Mouse (Mus musculus) neural tube, embryonic 12.5 days (tissue): Measurements from ENCODE around the gene Alox12e. TPM values are rescaled to one million over a fixed set of nuclear protein-coding genes. Genes with fewer than 3 reads are reported as not detected.
"Not testable (repeated sequence)": the region's sequence is repeated elsewhere in the genome, so short reads cannot be mapped to it uniquely, and the experiment has no call there.

Experiments used
- ATAC-seq: fragments of 200-750 bp; cut with Nextera tagmentation; 2 replicates; pipeline ENCODE4 v1.8.0; 2017; ENCODE audit warnings: low read depth, mild to moderate bottlenecking, moderate TSS enrichment, moderate library complexity; ENCODE audit not compliant: low FRiP score
- H3K27ac ChIP-seq: fragments of 300-500 bp; sonication (generic); 2 replicates; pipeline ENCODE4 v1.5.1; 2016
- H3K27me3 ChIP-seq: fragments of 300-500 bp; sonication (generic); replicated peaks from 2 replicates; pipeline ENCODE4 v1.6.1; 2016; ENCODE audit warnings: mild to moderate bottlenecking
- H3K36me3 ChIP-seq: fragments of 300-500 bp; sonication (generic); 2 replicates; pipeline ENCODE4 v1.6.1; 2016; ENCODE audit warnings: mild to moderate bottlenecking
- H3K4me1 ChIP-seq: fragments of 300-500 bp; sonication (generic); 2 replicates; pipeline ENCODE4 v1.6.1; 2016
- H3K4me2 ChIP-seq: fragments of 300-500 bp; sonication (generic); replicated peaks from 2 replicates; pipeline ENCODE4 v1.6.1; 2016; ENCODE audit warnings: mild to moderate bottlenecking
- H3K4me3 ChIP-seq: fragments of 300-500 bp; sonication (generic); 2 replicates; pipeline ENCODE4 v1.5.1; 2016
- H3K9ac ChIP-seq: fragments of 300-500 bp; sonication (generic); 2 replicates; pipeline ENCODE4 v1.6.1; 2016; ENCODE audit warnings: mild to moderate bottlenecking
- H3K9me3 ChIP-seq: fragments of 300-500 bp; sonication (generic); 2 replicates; pipeline ENCODE4 v1.6.1; 2016; ENCODE audit warnings: mild to moderate bottlenecking
- WGBS: fragments of 180-500 bp; shearing (Covaris S2); methylation state at CpG from one replicate; pipeline ENCODE4 v1.1.7; 2016; 5-methylcytosine and 5-hydroxymethylcytosine counted together
- polyA plus RNA-seq: library from polyadenylated mRNA; unstranded; fragments of >200 nt; fragmentation: Nextera tagmentation; extraction: Ambion mirVana; gene quantifications from 2 replicates; pipeline ENCODE4 v1.2.1, GENCODE M21; 2016

Gene Alox12e
- polyA plus RNA-seq, result not detected in 2 replicates

GRCm38 (mm10) chr11:70322528-70322927 is at the start of gene Alox12e:
Gene Alox12e, minus strand, starts transcription at chr11:70322628.
- no peak within 1 kb of the TSS for H3K9ac ChIP-seq
- H3K27ac ChIP-seq, result no peak within 1 kb of the TSS
- ATAC-seq, result no peak
- H3K36me3 ChIP-seq, result no peaks in the 10 kb centered on the region
- H3K27me3 ChIP-seq, result peaks cover 38% of the 10 kb centered on the region
- H3K4me3 ChIP-seq, result no peak within 1 kb of the TSS
- peaks cover 5% of the 10 kb centered on the region; the same call in 1 of the 2 replicates for H3K4me1 ChIP-seq
- peak within 1 kb of the TSS; percentile 35 for H3K4me2 ChIP-seq
- WGBS, result 27% methylated on average over 7 of the region's 7 CpGs
- no peaks in the 10 kb centered on the region for H3K9me3 ChIP-seq

DNA sequence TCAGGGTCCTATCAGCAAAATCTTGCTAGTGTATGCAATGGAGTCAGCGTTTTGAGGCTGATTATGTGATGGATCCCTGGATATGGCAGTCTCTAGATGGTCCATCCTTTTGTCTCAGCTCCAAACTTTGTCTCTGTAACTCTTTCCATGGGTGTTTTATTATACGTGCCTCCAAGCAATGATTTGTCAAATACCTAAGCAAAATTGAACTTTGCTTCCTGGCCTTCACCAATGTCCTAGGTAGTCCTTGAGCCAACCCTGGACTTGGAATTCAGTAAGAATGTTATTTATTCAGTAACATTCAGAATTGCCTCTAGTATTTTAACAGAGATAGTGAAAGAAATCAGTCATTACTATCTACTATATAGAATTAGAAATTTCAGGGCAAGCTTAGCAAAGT is 46.2 kb upstream of the Alox12e start:
- not testable (repeated sequence) for ATAC-seq, H3K27ac ChIP-seq, H3K9ac ChIP-seq, H3K4me2 ChIP-seq, H3K27me3 ChIP-seq, H3K4me3 ChIP-seq, H3K36me3 ChIP-seq, H3K4me1 ChIP-seq, H3K9me3 ChIP-seq
- 80% methylated on average over 2 of the region's 2 CpGs for WGBS

- ATAC-seq, H3K27ac ChIP-seq, H3K4me3 ChIP-seq, H3K4me1 ChIP-seq, H3K9ac ChIP-seq, H3K4me2 ChIP-seq, H3K9me3 ChIP-seq, H3K36me3 ChIP-seq, H3K27me3 ChIP-seq: not testable (repeated sequence)
- 91% methylated on average over 6 of the region's 6 CpGs for WGBS
Observed at GRCm38 (mm10) chr11:70367701-70368100, 45.3 kb upstream of the Alox12e start.

DNA sequence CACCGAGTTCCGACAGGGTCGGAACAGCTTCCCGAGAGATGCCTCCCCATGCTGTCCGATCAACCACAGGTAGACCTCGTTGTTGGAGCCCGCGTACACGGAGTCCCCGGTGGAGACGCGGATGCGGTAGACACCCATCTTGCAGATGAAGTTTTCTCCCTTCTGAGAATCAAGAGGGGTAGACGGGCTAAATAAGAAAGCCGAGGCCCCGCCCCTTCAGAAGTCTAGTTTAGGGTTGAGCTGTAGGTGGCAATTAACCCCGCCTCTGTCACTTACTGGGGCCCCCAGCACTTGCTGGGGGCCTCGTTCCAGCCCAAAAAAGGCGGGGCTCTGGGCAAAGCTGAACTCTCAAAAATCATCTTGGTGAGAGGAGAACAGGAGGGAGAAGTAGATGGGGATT is 29.4 kb upstream of the Alox12e start, which contains the start of gene Alox15:
Gene Alox15, minus strand, starts transcription at position 164 of the 400 bp plus-strand sequence.
- ATAC-seq, result no peak
- Histone ChIP-seq H3K36me3 (no peaks in the 10 kb centered on the region), H3K9ac (no peak within 1 kb of the TSS), H3K4me3 (0 out of 2 replicates have a peak within 1 kb of the TSS, but pooled peaks have one; percentile 11), H3K27me3 (peaks cover 44% of the 10 kb centered on the region), H3K4me2 (peak within 1 kb of the TSS; percentile 58), H3K9me3 (no peaks in the 10 kb centered on the region), H3K27ac (no peak within 1 kb of the TSS), H3K4me1 (peaks cover 13% of the 10 kb centered on the region)
- WGBS, result under 1% methylated on average over 19 of the region's 19 CpGs

- WGBS, result 78% methylated on average over 9 of the region's 9 CpGs
- Histone ChIP-seq H3K4me1 (peaks cover 13% of the 10 kb centered on the region), H3K36me3 (no peaks in the 10 kb centered on the region), H3K4me2 (no peak overlapping the region), H3K9ac (no peak overlapping the region), H3K4me3 (no peak overlapping the region), H3K27me3 (peaks cover 42% of the 10 kb centered on the region), H3K9me3 (no peaks in the 10 kb centered on the region), H3K27ac (no peak overlapping the region)
- no peak for ATAC-seq
Observed at GRCm38 (mm10) chr11:70348630-70349029, 26.2 kb upstream of the Alox12e start.

- H3K4me1 ChIP-seq, result peaks cover 13% of the 10 kb centered on the region
- H3K27me3 ChIP-seq, result peaks cover 35% of the 10 kb centered on the region
- WGBS, result 83% methylated on average over 10 of the region's 10 CpGs
- H3K4me2 ChIP-seq, result no peak overlapping the region
- no peaks in the 10 kb centered on the region for H3K36me3 ChIP-seq
- H3K9ac ChIP-seq, result no peak overlapping the region
- H3K27ac ChIP-seq, result no peak overlapping the region
- H3K4me3 ChIP-seq, result no peak overlapping the region
- no peak for ATAC-seq
- no peaks in the 10 kb centered on the region for H3K9me3 ChIP-seq
Observed at GRCm38 (mm10) chr11:70347861-70348260, 25.4 kb upstream of the Alox12e start.

- H3K36me3 ChIP-seq, result no peaks in the 10 kb centered on the region
- no peak overlapping the region for H3K4me3 ChIP-seq
- no peaks in the 10 kb centered on the region for H3K4me1 ChIP-seq
- no peak overlapping the region for H3K27ac ChIP-seq
- WGBS, result 93% methylated on average over 8 of the region's 8 CpGs
- no peaks in the 10 kb centered on the region for H3K9me3 ChIP-seq
- no peak for ATAC-seq
- no peak overlapping the region for H3K9ac ChIP-seq
- peaks cover 11% of the 10 kb centered on the region for H3K27me3 ChIP-seq
- no peak overlapping the region for H3K4me2 ChIP-seq
Observed at GRCm38 (mm10) chr11:70345546-70345945, 23.1 kb upstream of the Alox12e start.

GRCm38 (mm10) chr11:70345061-70345460 is 22.6 kb upstream of the Alox12e start:
- Histone ChIP-seq H3K36me3 (no peaks in the 10 kb centered on the region), H3K4me1 (no peaks in the 10 kb centered on the region), H3K9ac (no peak overlapping the region), H3K4me2 (no peak overlapping the region), H3K9me3 (no peaks in the 10 kb centered on the region), H3K27me3 (peaks cover 7% of the 10 kb centered on the region; the same call in 1 of the 2 replicates), H3K4me3 (no peak overlapping the region), H3K27ac (no peak overlapping the region)
- WGBS, result 84% methylated on average over 10 of the region's 10 CpGs
- no peak for ATAC-seq

DNA sequence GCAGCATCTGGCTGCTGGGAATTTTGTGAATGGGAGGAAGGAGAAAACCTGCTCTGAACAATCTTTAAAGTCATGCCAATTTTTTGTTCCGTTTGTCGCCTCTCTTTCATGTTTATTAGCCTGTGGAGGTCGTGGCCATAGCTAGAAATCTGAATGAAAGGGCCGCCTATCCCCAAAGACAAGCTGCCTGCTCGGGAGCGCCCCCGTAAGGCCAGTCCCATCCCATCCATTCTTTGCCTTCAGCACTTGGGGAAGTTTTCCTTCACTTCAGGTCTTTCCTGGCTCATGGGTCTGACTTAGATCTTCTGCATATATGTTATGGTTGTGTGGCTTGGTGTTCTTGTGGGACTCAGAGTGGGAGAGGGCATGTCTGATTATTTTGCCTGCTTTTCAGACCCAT is 17.1 kb upstream of the Alox12e start:
- no peaks in the 10 kb centered on the region for H3K9me3 ChIP-seq
- H3K27ac ChIP-seq, result no peak overlapping the region
- H3K4me1 ChIP-seq, result no peaks in the 10 kb centered on the region
- H3K27me3 ChIP-seq, result no peaks in the 10 kb centered on the region
- H3K4me3 ChIP-seq, result no peak overlapping the region
- no peak overlapping the region for H3K9ac ChIP-seq
- no peak for ATAC-seq
- no peaks in the 10 kb centered on the region for H3K36me3 ChIP-seq
- WGBS, result 32% methylated on average over 7 of the region's 7 CpGs
- no peak overlapping the region for H3K4me2 ChIP-seq

DNA sequence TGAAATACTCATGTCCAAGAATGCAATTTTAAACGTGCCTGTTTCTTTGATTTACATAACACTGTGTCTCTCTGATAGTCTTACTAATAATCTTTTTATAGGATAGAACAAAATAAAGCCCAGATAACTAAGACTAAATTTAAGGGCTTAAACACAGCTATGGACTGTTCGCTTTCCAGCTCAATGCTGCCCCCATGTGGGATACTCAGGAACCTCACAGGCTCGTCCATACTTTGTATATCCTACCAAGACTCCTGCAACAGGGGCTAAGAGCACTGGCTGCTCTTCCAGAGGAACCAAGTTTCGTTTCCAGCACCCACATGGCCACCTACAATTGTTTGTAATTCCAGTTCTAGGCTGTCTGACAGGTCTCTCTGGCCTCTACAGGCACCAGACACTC is 12.0 kb upstream of the Alox12e start:
- no peaks in the 10 kb centered on the region for H3K27me3 ChIP-seq
- no peak overlapping the region for H3K4me3 ChIP-seq
- 30% methylated on average over 4 of the region's 4 CpGs for WGBS
- H3K9ac ChIP-seq, result no peak overlapping the region
- H3K9me3 ChIP-seq, result no peaks in the 10 kb centered on the region
- no peak overlapping the region for H3K27ac ChIP-seq
- no peaks in the 10 kb centered on the region for H3K36me3 ChIP-seq
- H3K4me2 ChIP-seq, result no peak overlapping the region
- no peak for ATAC-seq
- H3K4me1 ChIP-seq, result no peaks in the 10 kb centered on the region

DNA sequence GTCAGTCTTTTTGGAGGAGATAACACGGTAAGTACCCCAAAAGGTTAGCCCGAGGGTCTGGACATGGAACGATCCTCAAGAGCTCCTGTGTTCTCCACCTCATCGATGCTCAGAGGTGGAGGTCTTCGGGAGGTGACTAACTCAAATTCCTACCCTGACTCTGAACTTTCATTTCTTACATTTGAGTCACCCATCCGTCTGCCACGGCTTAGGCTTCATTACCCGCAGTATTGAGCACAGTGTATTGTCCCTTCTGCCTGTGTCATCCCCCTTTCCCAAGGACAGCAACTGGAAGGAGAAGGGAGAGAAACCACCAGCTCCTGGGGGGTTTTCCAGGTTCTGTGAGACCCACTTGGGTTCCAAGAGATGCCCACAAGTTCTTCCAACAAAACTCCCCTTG is 2.3 kb upstream of the Alox12e start:
- 91% methylated on average over 8 of the region's 8 CpGs for WGBS
- ATAC-seq, result no peak
- no peak overlapping the region for H3K27ac ChIP-seq
- H3K9me3 ChIP-seq, result no peaks in the 10 kb centered on the region
- H3K9ac ChIP-seq, result no peak overlapping the region
- no peak overlapping the region for H3K4me2 ChIP-seq
- H3K36me3 ChIP-seq, result no peaks in the 10 kb centered on the region
- H3K4me3 ChIP-seq, result no peak overlapping the region
- peaks cover 5% of the 10 kb centered on the region; the same call in 1 of the 2 replicates for H3K4me1 ChIP-seq
- H3K27me3 ChIP-seq, result peaks cover 33% of the 10 kb centered on the region

DNA sequence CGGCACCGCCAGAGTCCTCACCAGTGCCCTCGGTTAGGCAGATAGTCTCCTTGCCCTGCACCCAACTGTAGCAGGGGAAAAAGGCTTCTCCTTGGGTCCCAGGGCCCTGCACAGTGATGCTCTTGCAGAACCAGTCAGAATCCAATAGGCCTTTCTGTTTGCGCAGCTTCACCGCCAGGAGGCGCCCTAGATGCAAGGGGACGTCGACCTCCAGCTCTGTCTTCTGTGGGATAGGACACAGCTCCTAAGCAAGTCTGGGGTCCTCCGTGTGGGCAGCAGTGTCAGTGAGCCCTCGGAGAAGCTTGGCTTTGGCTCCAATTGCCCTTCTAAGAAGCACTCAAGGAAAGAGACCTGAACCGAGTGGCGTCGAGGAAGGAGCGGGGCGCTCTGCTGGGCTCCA is 764 bp downstream of the Alox12e start:
- peaks cover 38% of the 10 kb centered on the region for H3K27me3 ChIP-seq
- no peak overlapping the region for H3K9ac ChIP-seq
- H3K4me1 ChIP-seq, result peaks cover 5% of the 10 kb centered on the region; the same call in 1 of the 2 replicates
- WGBS, result 3% methylated on average over 15 of the region's 15 CpGs
- no peak overlapping the region for H3K27ac ChIP-seq
- H3K9me3 ChIP-seq, result no peaks in the 10 kb centered on the region
- peak overlapping the region; percentile 35 for H3K4me2 ChIP-seq
- H3K4me3 ChIP-seq, result no peak overlapping the region
- no peaks in the 10 kb centered on the region for H3K36me3 ChIP-seq
- no peak for ATAC-seq

DNA sequence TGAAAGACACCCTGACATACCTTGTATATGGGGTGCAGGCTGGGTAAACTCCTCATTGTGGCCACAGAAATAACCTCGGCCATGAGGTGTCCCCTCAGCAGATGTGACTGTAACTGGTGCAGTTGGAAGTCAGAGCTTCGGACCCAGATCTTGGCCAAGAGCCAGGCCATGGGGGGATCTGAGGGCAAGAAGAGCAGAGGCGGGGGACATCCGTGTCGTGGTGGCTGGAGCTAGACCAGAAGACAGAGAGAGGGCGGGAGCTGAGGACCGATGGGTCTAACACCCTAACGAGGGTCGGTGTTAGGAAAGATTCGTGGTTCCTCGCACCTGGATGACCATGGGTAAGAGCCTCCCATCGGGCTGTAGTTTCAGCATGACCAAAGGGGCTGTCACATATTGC is 2.8 kb downstream of the Alox12e start:
- Histone ChIP-seq H3K4me3 (no peak overlapping the region), H3K27ac (no peak overlapping the region), H3K9ac (no peak overlapping the region), H3K4me2 (no peak overlapping the region), H3K36me3 (no peaks in the 10 kb centered on the region), H3K9me3 (no peaks in the 10 kb centered on the region), H3K27me3 (peaks cover 38% of the 10 kb centered on the region), H3K4me1 (peaks cover 5% of the 10 kb centered on the region; the same call in 1 of the 2 replicates)
- 80% methylated on average over 12 of the region's 12 CpGs for WGBS
- ATAC-seq, result no peak
